Mouse (Mus musculus): Measurements from ENCODE around the gene Tbc1d22b.
"Not testable (repeated sequence)": the region's sequence is repeated elsewhere in the genome, so short reads cannot be mapped to it uniquely, and the experiment has no call there.

Gene Tbc1d22b

GRCm38 (mm10) chr17:29549543-29550428, at the start of gene Tbc1d22b, which contains the start of gene Gm17657:
TSS of gene Tbc1d22b (plus strand) at chr17:29549785.
TSS of gene Gm17657 (minus strand) at chr17:29549638.
- DNase-seq (ENCODE audit: low read depth, low spot score), result peak; percentile 95

GRCm38 (mm10) chr17:29500243-29500740, 49.3 kb upstream of the Tbc1d22b start:
- DNase-seq (ENCODE audit: low read depth, low spot score), result no peak

- DNase-seq (ENCODE audit: low read depth, low spot score), result no peak
Measured at GRCm38 (mm10) chr17:29500802-29501469, 48.6 kb upstream of the Tbc1d22b start.

- DNase-seq (ENCODE audit: low read depth, low spot score), result no peak
Measured at GRCm38 (mm10) chr17:29502005-29502668, 47.4 kb upstream of the Tbc1d22b start.

- no peak for DNase-seq (ENCODE audit: low read depth, low spot score)
Measured at GRCm38 (mm10) chr17:29502669-29503665, 46.6 kb upstream of the Tbc1d22b start.

- DNase-seq (ENCODE audit: low read depth, low spot score), result no peak
Measured at GRCm38 (mm10) chr17:29503700-29504099, 45.9 kb upstream of the Tbc1d22b start.

- DNase-seq (ENCODE audit: low read depth, low spot score), result no peak
Measured at GRCm38 (mm10) chr17:29508927-29509608, 40.5 kb upstream of the Tbc1d22b start.

- DNase-seq (ENCODE audit: low read depth, low spot score), result no peak
Measured at GRCm38 (mm10) chr17:29510691-29511090, 38.9 kb upstream of the Tbc1d22b start.

GRCm38 (mm10) chr17:29513044-29513730, 36.4 kb upstream of the Tbc1d22b start:
- DNase-seq (ENCODE audit: low read depth, low spot score), result peak; percentile 74

- peak; percentile 89 for DNase-seq (ENCODE audit: low read depth, low spot score)
Measured at GRCm38 (mm10) chr17:29514435-29514834, 35.1 kb upstream of the Tbc1d22b start.

GRCm38 (mm10) chr17:29518665-29519064, 30.9 kb upstream of the Tbc1d22b start:
- DNase-seq (ENCODE audit: low read depth, low spot score), result not testable (repeated sequence)

GRCm38 (mm10) chr17:29519731-29520130, 29.9 kb upstream of the Tbc1d22b start:
- DNase-seq (ENCODE audit: low read depth, low spot score), result no peak

- DNase-seq (ENCODE audit: low read depth, low spot score), result no peak
Measured at GRCm38 (mm10) chr17:29525613-29526012, 24.0 kb upstream of the Tbc1d22b start.

GRCm38 (mm10) chr17:29528568-29529187, 20.9 kb upstream of the Tbc1d22b start:
- DNase-seq (ENCODE audit: low read depth, low spot score), result no peak

- no peak for DNase-seq (ENCODE audit: low read depth, low spot score)
Measured at GRCm38 (mm10) chr17:29530508-29530907, 19.1 kb upstream of the Tbc1d22b start.

GRCm38 (mm10) chr17:29531278-29531677, 18.3 kb upstream of the Tbc1d22b start:
- no peak for DNase-seq (ENCODE audit: low read depth, low spot score)

- no peak for DNase-seq (ENCODE audit: low read depth, low spot score)
Measured at GRCm38 (mm10) chr17:29531757-29532384, 17.7 kb upstream of the Tbc1d22b start.

GRCm38 (mm10) chr17:29533866-29534265, 15.7 kb upstream of the Tbc1d22b start:
- DNase-seq (ENCODE audit: low read depth, low spot score), result no peak

GRCm38 (mm10) chr17:29540426-29540825, 9.2 kb upstream of the Tbc1d22b start:
- no peak for DNase-seq (ENCODE audit: low read depth, low spot score)
